Mouse (Mus musculus): ENCODE data around the gene Fbxo10. TPM values are rescaled to one million over a fixed set of nuclear protein-coding genes. Genes with fewer than 3 reads are reported as not detected.
"Not testable (repeated sequence)": the region's sequence is repeated elsewhere in the genome, so short reads cannot be mapped to it uniquely, and the experiment has no call there.

Gene Fbxo10
- 1 to 10 TPM; 2.2 to 2.4 TPM for total RNA-seq (2021)
- long read RNA-seq, experiment 1 = 0 reads
- long read RNA-seq, experiment 2, partial matches to known transcripts = 0 of 1 reads
- long read RNA-seq, experiment 2, other reads (novel, unspliced or antisense) = 1 of 1 reads

- peak; percentile 82 to 93 for DNase-seq
- intact Hi-C loops (cut with DNase I) = no loop called here
Measured at GRCm38 (mm10) chr4:45084021-45084894, at the start of gene Fbxo10. TSS of gene Fbxo10 (minus strand) at chr4:45084604.

DNA sequence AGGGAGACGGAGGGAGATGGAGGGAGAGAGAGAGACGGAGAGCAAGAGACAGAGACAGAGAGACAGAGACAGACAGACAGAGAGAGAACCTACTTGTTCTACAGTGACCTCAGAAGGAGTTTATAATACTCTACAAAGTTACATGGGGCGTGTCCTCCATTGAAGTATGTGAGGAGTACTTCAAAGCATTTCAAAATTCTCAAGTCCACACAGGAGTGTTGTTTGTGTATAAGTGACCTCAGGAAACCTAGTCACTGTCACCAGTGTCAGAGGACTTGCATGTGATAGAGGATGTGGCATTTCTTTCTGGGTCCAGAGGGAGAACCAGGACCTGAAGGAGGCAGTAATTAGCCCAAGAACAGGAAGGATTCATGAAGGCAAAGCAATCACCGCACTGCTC lies 46.6 kb upstream of the Fbxo10 start:
- DNase-seq = no peak
- intact Hi-C loops (cut with DNase I) = no loop called here

GRCm38 (mm10) chr4:45121311-45121710 lies 36.9 kb upstream of the Fbxo10 start:
- intact Hi-C loops (cut with DNase I) = no loop called here
- no peak for DNase-seq

DNA sequence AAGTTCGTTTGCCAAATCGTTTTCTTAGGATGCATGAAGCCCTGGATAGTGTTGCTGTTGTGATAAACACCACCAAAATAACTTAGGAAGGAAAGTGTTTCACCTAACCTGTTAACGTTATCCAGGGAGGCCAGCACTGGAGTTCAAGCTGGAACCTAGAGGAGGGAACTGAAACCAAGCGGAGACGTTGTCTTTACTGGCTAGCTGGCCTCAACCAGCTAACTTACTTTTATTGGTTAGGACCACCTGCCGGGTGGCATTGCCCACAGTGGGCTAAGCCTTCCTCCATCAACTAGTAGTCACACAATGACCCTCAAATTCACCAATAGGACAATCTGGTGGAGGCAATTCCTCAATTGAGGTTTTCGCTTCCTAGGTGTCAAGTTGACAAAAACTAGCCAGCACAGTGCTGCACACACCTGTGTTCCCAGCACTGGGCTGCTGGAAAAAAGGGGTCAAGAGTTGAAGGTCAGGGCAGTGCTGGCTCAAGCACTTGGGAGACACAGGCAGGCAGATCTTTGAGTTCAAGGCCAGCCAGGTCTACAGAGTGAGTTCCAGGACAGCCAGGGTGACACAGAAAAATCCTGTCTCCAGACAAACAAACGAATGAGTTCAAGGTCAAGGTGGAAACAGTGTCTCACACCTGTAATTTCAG lies 24.2 kb upstream of the Fbxo10 start:
- DNase-seq = no peak
- intact Hi-C loops (cut with DNase I) = no loop called here

GRCm38 (mm10) chr4:45107601-45108277 lies 23.3 kb upstream of the Fbxo10 start, which contains the start of gene Tomm5:
TSS of gene Tomm5 (minus strand) at chr4:45108114.
- intact Hi-C loops (cut with DNase I) = no loop called here
- peak; percentile 73 to 83 for DNase-seq

DNA sequence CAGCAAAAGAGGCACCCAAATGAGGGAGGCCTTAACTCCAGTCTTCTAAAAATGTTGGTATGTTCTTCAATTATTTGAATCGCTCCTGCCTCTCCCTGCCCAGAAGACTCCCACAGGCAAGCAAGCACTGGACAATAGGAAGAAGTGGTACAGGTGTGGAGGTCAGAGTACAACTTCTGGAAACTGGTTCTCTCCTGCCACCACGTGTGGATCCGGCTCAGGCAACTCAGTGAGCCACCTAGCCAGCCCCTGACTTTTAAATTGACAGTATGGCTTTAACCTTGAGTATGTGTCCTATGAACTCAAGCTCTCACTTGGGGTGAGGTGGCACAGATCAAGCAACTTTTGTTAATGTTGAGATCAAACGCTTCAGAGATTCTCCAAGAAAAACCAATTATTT lies 22.7 kb upstream of the Fbxo10 start:
- no peak for DNase-seq
- intact Hi-C loops (cut with DNase I) = no loop called here

GRCm38 (mm10) chr4:45106409-45106808 lies 22.0 kb upstream of the Fbxo10 start:
- intact Hi-C loops (cut with DNase I) = no loop called here
- no peak for DNase-seq

- intact Hi-C loops (cut with DNase I) = loop anchor here (2.0 to 5.0 kb wide), 2 partner anchors 80 to 183 kb away; partner anchors contain the start of gene Polr1e
- DNase-seq = peak; percentile 41 to 55
Measured at GRCm38 (mm10) chr4:45097198-45097872, 12.9 kb upstream of the Fbxo10 start.

GRCm38 (mm10) chr4:45084895-45085290 lies 489 bp upstream of the Fbxo10 start:
- intact Hi-C loops (cut with DNase I) = no loop called here
- DNase-seq = no peak

- intact Hi-C loops (cut with DNase I) = no loop called here
- DNase-seq = no peak
Measured at GRCm38 (mm10) chr4:45083487-45083886, 917 bp downstream of the Fbxo10 start.

DNA sequence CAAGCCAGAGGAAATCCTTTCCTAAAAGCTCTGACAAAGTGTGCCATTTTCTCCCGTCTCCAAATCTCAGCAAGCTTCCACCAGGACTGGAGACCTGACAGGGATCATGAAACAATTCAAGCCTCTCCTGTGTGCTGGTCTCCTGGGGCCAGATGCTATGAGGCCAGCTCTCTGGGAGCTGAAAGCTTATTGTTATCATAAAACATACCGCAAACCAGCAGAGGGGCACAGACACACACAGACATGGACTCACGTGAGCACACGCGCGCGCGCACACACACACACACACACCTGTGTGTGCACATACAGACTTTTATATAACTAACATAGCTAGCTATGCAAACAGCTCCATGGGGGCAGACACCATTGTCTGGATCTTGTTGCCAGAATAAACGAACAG lies 1.5 kb downstream of the Fbxo10 start:
- intact Hi-C loops (cut with DNase I) = no loop called here
- no peak for DNase-seq

- DNase-seq; intact Hi-C loops (cut with DNase I): not testable (repeated sequence)
Measured at GRCm38 (mm10) chr4:45081041-45081440, 3.4 kb downstream of the Fbxo10 start.

DNA sequence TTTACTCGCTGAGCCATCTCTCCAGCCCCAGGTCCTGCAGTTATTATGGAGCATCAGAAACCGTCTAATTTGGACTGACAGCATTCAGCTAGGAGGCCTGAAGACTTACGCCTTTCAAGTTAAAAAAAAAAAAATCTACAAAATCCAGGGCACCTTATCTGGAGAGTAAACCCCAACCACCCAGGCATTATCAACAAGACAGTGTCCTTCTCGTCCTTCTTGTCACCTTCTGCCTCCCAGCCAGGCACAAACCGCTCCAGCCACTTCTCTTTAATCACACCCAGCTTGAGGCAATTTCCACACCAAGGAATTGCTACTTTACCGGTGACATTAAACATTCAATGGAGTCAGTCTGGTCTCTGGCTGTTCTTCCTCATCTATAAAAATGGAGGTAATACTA lies 10.9 kb downstream of the Fbxo10 start:
- no peak for DNase-seq
- intact Hi-C loops (cut with DNase I) = no loop called here

GRCm38 (mm10) chr4:45072261-45072973 lies 12.0 kb downstream of the Fbxo10 start:
- intact Hi-C loops (cut with DNase I) = no loop called here
- DNase-seq = no peak

DNA sequence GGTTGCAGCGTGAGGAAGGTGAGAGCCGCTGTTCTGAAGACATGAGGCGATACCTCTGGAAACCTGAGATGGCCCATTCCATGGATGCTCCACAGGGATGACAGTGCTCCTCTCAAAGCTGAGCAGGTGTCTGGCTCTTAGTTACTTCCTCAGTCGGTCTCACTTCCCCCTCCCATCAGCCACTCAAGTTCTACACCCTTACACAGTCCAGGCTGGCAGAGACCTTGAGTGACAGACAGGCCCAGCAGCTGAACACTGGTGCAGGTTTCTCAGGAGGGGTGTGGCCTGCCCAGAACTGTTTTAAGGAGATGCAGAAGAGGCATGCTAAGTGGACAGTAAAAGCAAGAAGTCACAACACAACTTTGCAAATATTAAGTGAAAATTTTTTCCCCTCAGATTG lies 16.7 kb downstream of the Fbxo10 start:
- intact Hi-C loops (cut with DNase I) = no loop called here
- no peak for DNase-seq

- intact Hi-C loops (cut with DNase I) = no loop called here
- DNase-seq = no peak
Measured at GRCm38 (mm10) chr4:45066036-45066730, 18.2 kb downstream of the Fbxo10 start.

- intact Hi-C loops (cut with DNase I) = no loop called here
- DNase-seq = no peak
Measured at GRCm38 (mm10) chr4:45064577-45064976, 19.8 kb downstream of the Fbxo10 start.

- intact Hi-C loops (cut with DNase I) = not testable (repeated sequence)
Measured at GRCm38 (mm10) chr4:45063836-45064235, 20.6 kb downstream of the Fbxo10 start.

DNA sequence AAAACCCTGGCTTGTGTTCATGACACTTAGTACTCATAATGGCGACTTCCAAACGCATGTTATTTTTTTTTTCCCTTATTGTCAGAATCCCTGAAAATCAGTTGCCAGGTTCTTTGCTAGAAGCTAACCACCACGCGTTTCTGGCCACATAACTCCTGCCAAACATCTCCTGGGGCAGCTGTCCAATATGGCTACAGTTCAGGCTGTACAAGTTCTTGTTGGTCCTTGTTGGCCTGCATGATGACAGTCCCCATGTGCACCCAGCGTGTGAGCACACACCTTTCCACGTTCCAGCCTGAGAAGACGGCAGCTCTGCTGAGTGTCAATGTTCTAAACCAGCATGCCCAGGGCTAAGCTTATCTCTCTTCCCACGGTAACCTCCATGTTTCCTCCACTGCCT lies 29.0 kb downstream of the Fbxo10 start:
- DNase-seq = peak; percentile 33 to 36
- intact Hi-C loops (cut with DNase I) = no loop called here

More at GRCm38 (mm10) chr4:45063836-45064235, 20.6 kb downstream of the Fbxo10 start:
- DNase-seq = not testable (repeated sequence)

Data from gastrocnemius, postnatal 36 days (tissue).